Mouse (Mus musculus) heart, embryonic 16.5 days (tissue): ENCODE data around the gene Slc22a6. TPM values are rescaled to one million over a fixed set of nuclear protein-coding genes. Genes with fewer than 3 reads are reported as not detected.
A peak's percentile ranks its signal among the peaks of the same experiment; 100 is the strongest.

ENCODE experiments used
- ATAC-seq: fragments of 200-750 bp; cut with Nextera tagmentation; replicated peaks from 2 replicates; pipeline ENCODE4 v1.8.0; 2017; ENCODE audit warnings: moderate number of reproducible peaks; ENCODE audit not compliant: insufficient read depth, low FRiP score; ENCODE audit errors: extremely low read depth
- H3K27ac ChIP-seq: fragments of 300-500 bp; sonication (generic); 2 replicates; pipeline ENCODE4 v1.5.1; 2014; ENCODE audit warnings: mild to moderate bottlenecking, low read length, control low read depth, moderate library complexity
- H3K27me3 ChIP-seq: fragments of 300-500 bp; sonication (generic); 2 replicates; pipeline ENCODE4 v1.6.1; 2014; ENCODE audit warnings: low read length, mixed read lengths; ENCODE audit not compliant: control insufficient read depth, insufficient read depth
- H3K36me3 ChIP-seq: fragments of 300-500 bp; sonication (generic); 2 replicates; pipeline ENCODE4 v1.6.1; 2014; ENCODE audit not compliant: control insufficient read depth, insufficient read depth
- H3K4me1 ChIP-seq: fragments of 300-500 bp; sonication (generic); 2 replicates; pipeline ENCODE4 v1.6.1; 2014; ENCODE audit warnings: low read length, mixed read lengths; ENCODE audit not compliant: control insufficient read depth, insufficient read depth
- H3K4me2 ChIP-seq: fragments of 300-500 bp; sonication (generic); 2 replicates; pipeline ENCODE4 v1.6.1; 2014; ENCODE audit warnings: low read depth, mild to moderate bottlenecking, control low read depth, low read length
- H3K4me3 ChIP-seq: fragments of 300-500 bp; sonication (generic); 2 replicates; pipeline ENCODE4 v1.5.1; 2014; ENCODE audit warnings: mild to moderate bottlenecking, control low read depth, low read length
- H3K9ac ChIP-seq: fragments of 300-500 bp; sonication (generic); 2 replicates; pipeline ENCODE4 v1.6.1; 2014; ENCODE audit warnings: low read length, control low read depth
- H3K9me3 ChIP-seq: fragments of 300-500 bp; sonication (generic); replicated peaks from 2 replicates; pipeline ENCODE4 v1.6.1; 2016; ENCODE audit warnings: low read length; ENCODE audit not compliant: control insufficient read depth
- WGBS: fragments of 180-500 bp; shearing (Covaris S2); extraction: QIAGEN DNeasy Blood & Tissue Kit; methylation state at CpG from one replicate; pipeline ENCODE4 v1.1.7; 2014; 5-methylcytosine and 5-hydroxymethylcytosine counted together
- polyA plus RNA-seq: library from polyadenylated mRNA; unstranded; fragments of >200 nt; fragmentation: Nextera tagmentation; extraction: Ambion mirVana; gene quantifications from 2 replicates; pipeline ENCODE4 v1.2.1, GENCODE M21; 2015

Slc22a6 gene
- polyA plus RNA-seq, 1 experiment from 2014 or later, result not detected

DNA sequence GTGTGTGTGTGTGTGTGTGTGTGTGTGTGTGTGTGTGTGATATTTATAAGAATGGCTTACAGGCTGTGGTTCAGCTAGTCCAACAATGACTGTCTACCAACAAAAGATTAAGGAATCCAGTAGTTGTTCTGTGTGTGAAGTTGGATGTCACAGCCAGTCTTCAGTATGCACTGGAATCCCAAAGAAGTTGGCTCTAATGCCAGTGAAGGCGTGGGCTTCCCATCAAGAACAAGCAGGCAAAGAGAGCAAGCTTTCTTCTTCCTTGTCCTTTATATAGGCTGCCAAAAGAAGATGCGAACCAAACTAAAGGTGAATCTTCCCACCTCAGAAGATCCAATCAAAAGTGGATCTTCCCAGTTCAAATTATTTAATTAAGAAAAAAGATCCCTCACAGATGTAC, 31.9 kb upstream of the Slc22a6 start:
- Histone ChIP-seq H3K4me3 (no peak overlapping the region), H3K27me3 (no peaks in the 10 kb centered on the region), H3K4me1 (no peaks in the 10 kb centered on the region), H3K4me2 (no peak overlapping the region), H3K9me3 (no peaks in the 10 kb centered on the region), H3K9ac (no peak overlapping the region), H3K27ac (no peak overlapping the region), H3K36me3 (no peaks in the 10 kb centered on the region)
- WGBS, result 79% methylated on average over 2 of the region's 2 CpGs
- ATAC-seq, result no peak

DNA sequence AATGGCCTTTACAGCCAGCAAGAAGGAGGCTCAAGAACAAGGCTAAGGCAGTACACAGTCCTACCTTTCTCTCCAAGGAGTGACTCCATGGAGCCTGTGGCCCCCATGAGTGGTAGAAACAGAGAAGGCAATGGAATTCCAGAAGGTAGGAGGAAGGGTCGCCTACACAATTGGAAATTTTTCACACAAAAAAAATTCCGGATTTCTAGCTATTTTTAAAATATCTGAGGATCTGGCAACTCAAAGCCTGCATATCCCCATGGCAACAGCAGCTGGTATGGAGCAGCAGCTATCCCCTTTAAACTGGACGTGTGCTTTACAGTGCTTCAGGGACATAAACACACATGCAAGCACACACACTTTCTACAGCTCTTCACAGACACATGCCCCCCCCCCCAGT, 31.5 kb upstream of the Slc22a6 start:
- H3K9ac ChIP-seq, result no peak overlapping the region

DNA sequence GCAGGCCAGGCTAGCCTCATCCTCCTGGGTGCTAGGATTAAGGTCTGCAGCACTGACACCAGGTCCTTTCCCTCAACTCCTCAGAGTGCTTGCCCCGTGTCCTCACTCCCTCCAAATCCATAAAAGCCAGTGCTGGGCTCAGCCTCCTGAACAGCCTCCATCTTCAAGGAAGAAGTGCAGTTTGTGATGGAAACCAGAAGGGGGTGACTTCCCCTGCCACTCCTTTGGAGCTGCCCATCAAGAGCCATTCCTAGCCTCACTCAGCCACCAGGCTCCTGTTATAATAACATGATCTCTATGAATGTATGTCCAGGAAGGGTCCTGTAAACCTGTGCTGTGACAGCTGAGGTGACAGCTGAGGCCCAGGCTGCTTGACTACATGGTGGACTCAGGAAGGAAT, 30.5 kb upstream of the Slc22a6 start:
- H3K9ac ChIP-seq, result no peak overlapping the region
- no peaks in the 10 kb centered on the region for H3K36me3 ChIP-seq
- no peaks in the 10 kb centered on the region for H3K4me1 ChIP-seq
- no peak overlapping the region for H3K27ac ChIP-seq
- no peak overlapping the region for H3K4me2 ChIP-seq
- WGBS, result 64% methylated on average over 1 of the region's 1 CpGs
- ATAC-seq, result no peak
- H3K9me3 ChIP-seq, result no peaks in the 10 kb centered on the region
- H3K4me3 ChIP-seq, result no peak overlapping the region
- H3K27me3 ChIP-seq, result no peaks in the 10 kb centered on the region

More for the DNA sequence above, 31.5 kb upstream of the Slc22a6 start:
- H3K9me3 ChIP-seq, result no peaks in the 10 kb centered on the region
- H3K4me2 ChIP-seq, result no peak overlapping the region
- ATAC-seq, result no peak
- no peaks in the 10 kb centered on the region for H3K27me3 ChIP-seq
- H3K4me3 ChIP-seq, result no peak overlapping the region
- no peaks in the 10 kb centered on the region for H3K36me3 ChIP-seq
- H3K27ac ChIP-seq, result no peak overlapping the region
- 51% methylated on average over 3 of the region's 3 CpGs for whole genome bisulfite sequencing
- no peaks in the 10 kb centered on the region for H3K4me1 ChIP-seq

DNA sequence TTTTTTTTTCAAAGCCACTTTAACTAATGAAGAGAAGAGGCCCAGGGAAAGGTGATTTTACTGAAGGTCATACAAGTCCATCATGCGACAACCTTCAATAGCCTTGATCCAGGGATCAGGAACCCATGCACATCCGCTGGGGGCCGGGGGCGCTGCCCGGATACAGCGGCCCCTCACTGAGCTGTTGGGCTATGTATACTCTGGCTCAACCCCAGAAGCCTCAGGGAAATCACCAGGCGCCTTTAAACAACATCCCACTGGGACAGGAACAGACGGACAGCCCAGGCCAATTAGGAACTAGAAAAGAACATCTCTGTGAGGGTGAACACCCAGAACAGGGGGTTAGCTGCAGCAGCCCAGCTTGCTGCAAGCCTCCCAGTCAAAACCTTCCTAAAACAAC, 26.9 kb upstream of the Slc22a6 start, which contains the start of gene Slc22a8:
TSS of gene Slc22a8 (plus strand) at position 301 of the 400 bp plus-strand sequence.
- H3K4me2 ChIP-seq, result no peak within 1 kb of the TSS
- H3K4me1 ChIP-seq, result no peaks in the 10 kb centered on the region
- 0 out of 2 replicates have a peak, but pooled peaks have one; percentile 18 for ATAC-seq
- H3K4me3 ChIP-seq, result no peak within 1 kb of the TSS
- no peak within 1 kb of the TSS for H3K27ac ChIP-seq
- no peaks in the 10 kb centered on the region for H3K9me3 ChIP-seq
- no peaks in the 10 kb centered on the region for H3K36me3 ChIP-seq
- no peaks in the 10 kb centered on the region for H3K27me3 ChIP-seq
- 68% methylated on average over 8 of the region's 8 CpGs for WGBS
- no peak within 1 kb of the TSS for H3K9ac ChIP-seq

DNA sequence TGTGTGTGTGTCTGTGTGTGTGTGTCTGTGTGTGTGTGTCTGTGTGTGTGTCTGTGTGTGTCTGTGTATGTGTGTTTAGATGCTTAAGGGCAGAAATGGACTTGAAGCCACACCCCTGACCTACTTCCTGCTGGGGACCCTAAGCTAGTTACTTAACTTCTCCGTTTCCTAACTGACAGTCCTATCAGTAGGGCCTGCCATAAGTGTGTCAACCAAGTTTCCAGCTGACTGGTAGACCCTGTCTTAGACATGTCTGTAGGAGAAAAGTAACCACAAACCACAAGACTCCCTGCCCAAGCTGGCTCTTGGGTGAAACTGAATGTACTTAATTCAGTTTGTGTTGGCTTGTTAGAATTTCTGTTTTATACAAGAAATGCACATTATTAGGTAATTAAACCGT, 25.7 kb upstream of the Slc22a6 start:
- Histone ChIP-seq H3K4me3 (no peak overlapping the region), H3K36me3 (no peaks in the 10 kb centered on the region), H3K4me1 (no peaks in the 10 kb centered on the region), H3K9me3 (no peaks in the 10 kb centered on the region), H3K27me3 (no peaks in the 10 kb centered on the region), H3K4me2 (no peak overlapping the region), H3K27ac (no peak overlapping the region), H3K9ac (no peak overlapping the region)
- no peak for ATAC-seq
- 55% methylated on average over 2 of the region's 2 CpGs for whole genome bisulfite sequencing

- H3K27me3 ChIP-seq, result no peaks in the 10 kb centered on the region
- no peak overlapping the region for H3K9ac ChIP-seq
- WGBS, result 55% methylated on average over 6 of the region's 6 CpGs
- no peaks in the 10 kb centered on the region for H3K9me3 ChIP-seq
- H3K4me1 ChIP-seq, result no peaks in the 10 kb centered on the region
- ATAC-seq, result no peak
- no peaks in the 10 kb centered on the region for H3K36me3 ChIP-seq
- no peak overlapping the region for H3K4me3 ChIP-seq
- no peak overlapping the region for H3K4me2 ChIP-seq
- no peak overlapping the region for H3K27ac ChIP-seq
These were observed 24.9 kb upstream of the Slc22a6 start for GRCm38 (mm10) chr19:8592873-8593408.

- Histone ChIP-seq H3K4me2 (no peak overlapping the region), H3K36me3 (no peaks in the 10 kb centered on the region), H3K4me3 (no peak overlapping the region), H3K9me3 (no peaks in the 10 kb centered on the region), H3K27ac (no peak overlapping the region), H3K9ac (no peak overlapping the region), H3K27me3 (no peaks in the 10 kb centered on the region), H3K4me1 (no peaks in the 10 kb centered on the region)
- no peak for ATAC-seq
- WGBS, result 83% methylated on average over 11 of the region's 11 CpGs
These were observed 24.0 kb upstream of the Slc22a6 start for GRCm38 (mm10) chr19:8593833-8594232.

DNA sequence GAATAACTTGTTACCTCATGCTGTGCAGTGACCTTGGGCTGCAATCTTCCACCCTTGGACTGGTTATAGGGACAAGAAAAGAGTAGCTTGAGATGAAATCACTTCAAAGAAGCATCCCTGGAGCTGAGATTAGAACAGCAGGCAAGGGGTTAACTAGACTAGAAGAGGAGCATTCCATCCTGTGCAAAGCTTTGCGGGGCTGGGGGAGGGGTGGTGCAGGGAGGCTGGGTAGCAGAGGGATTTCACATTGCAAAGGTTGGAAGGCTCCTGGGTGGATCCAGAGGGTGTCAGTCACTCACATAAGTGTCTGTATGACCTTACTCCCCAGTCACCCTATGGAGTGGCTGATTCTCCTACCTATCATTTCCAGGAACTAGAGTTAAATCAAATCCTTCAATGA, 23.3 kb upstream of the Slc22a6 start:
- Histone ChIP-seq H3K9me3 (no peaks in the 10 kb centered on the region), H3K4me3 (no peak overlapping the region), H3K9ac (no peak overlapping the region), H3K4me1 (no peaks in the 10 kb centered on the region), H3K4me2 (no peak overlapping the region), H3K27me3 (no peaks in the 10 kb centered on the region), H3K27ac (no peak overlapping the region), H3K36me3 (no peaks in the 10 kb centered on the region)
- no peak for ATAC-seq
- 7% methylated on average over 1 of the region's 1 CpGs for WGBS

DNA sequence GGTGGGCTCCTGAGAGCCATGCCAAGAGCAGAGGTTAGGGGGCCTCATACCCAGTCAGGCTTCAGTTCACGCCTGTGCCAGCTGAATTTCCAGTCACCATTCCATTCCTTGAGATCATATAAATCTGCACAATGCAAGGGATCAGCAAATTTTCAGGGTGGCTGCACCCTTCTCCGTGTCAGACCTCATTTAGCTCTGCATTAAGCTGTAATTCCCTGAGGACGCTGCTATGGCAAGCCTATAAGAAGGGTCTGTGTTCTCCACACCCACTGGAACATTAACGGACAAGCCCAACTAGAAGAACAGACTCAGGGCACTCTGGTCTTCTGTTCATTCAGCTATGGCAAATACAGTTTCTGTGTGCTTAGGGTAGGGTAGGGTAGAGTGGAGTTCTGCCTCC, 20.6 kb upstream of the Slc22a6 start:
- no peak overlapping the region for H3K27ac ChIP-seq
- H3K9ac ChIP-seq, result no peak overlapping the region
- H3K4me2 ChIP-seq, result no peak overlapping the region
- 73% methylated on average over 4 of the region's 4 CpGs for WGBS
- no peaks in the 10 kb centered on the region for H3K4me1 ChIP-seq
- no peaks in the 10 kb centered on the region for H3K27me3 ChIP-seq
- H3K4me3 ChIP-seq, result no peak overlapping the region
- H3K36me3 ChIP-seq, result no peaks in the 10 kb centered on the region
- ATAC-seq, result no peak
- H3K9me3 ChIP-seq, result no peaks in the 10 kb centered on the region
